Mouse (Mus musculus) kidney, adult 2 months (tissue): ENCODE results near the gene Cfap20.

ENCODE experiments used
- CTCF ChIP-seq: fragments of 200-500 bp; conservative IDR thresholded peaks from 2 replicates; pipeline ENCODE4 v1.5.1; 2011; ENCODE audit warnings: low read depth, mild to moderate bottlenecking, control low read depth, low read length, moderate library complexity, mixed read lengths; ENCODE audit not compliant: insufficient read depth, insufficient read length
- POLR2A ChIP-seq: fragments of 200-500 bp; IDR thresholded peaks from one replicate; pipeline ENCODE4 v1.6.1; 2011; ENCODE audit warnings: low read depth, low read length, control low read depth

GRCm38 (mm10) chr8:95470008-95470407 is 35.3 kb upstream of the Cfap20 start:
- TF ChIP-seq CTCF (no peak), POLR2A (no peak)
